Mouse (Mus musculus) megakaryocyte, embryonic 14.5 days (primary cell): ENCODE results near the gene Vax2.

Source experiments
- FLI1 ChIP-seq: IDR thresholded peaks from 2 replicates; pipeline ENCODE4 v1.6.1; 2012; ENCODE audit warnings: low read length, inconsistent platforms, mixed read lengths
- GATA1 ChIP-seq: IDR thresholded peaks from 3 replicates; pipeline ENCODE4 v1.6.1; 2012; ENCODE audit warnings: mixed read lengths, low read length, inconsistent platforms, borderline replicate concordance

GRCm38 (mm10) chr6:83703722-83704078 is 7.4 kb upstream of the Vax2 start:
- no peak for TF ChIP-seq GATA1
- no peak for TF ChIP-seq FLI1
